ENCODE assay signal across 8 mouse cellular contexts in genomic region chr4:148935211-148935610, GRCm38 (mm10).
DNase-seq lines count a peak whose midpoint lies in the region; ATAC-seq and TF ChIP-seq lines count a peak whose summit lies in the region.

No protein-coding gene starts in this region.

- no peak overlapping the region for H3K4me2 ChIP-seq in embryonic facial prominence, embryonic 14.5 days (ENCODE audit: low read depth, low read length)

- peak; percentile 19; the same call in 1 of the 2 replicates for ATAC-seq in embryonic facial prominence, embryonic 14.5 days (ENCODE audit: low read depth)
- no peak for ATAC-seq in granulocyte monocyte progenitor cell, adult 5-6 weeks (replicated peaks; ENCODE audit: poor library complexity, severe bottlenecking)

- no peak for TF ChIP-seq POLR2A in thymus, adult 2 months (IDR thresholded peaks at IDR 0.05; ENCODE audit: control insufficient read depth, extremely low read depth, insufficient read depth, low read length, poor library complexity)

- no peak overlapping the region for H3K9ac ChIP-seq in embryonic facial prominence, embryonic 14.5 days (ENCODE audit: low read depth, low read length)

- 46% methylated on average over 13 of the region's 13 CpGs for WGBS in embryonic facial prominence, embryonic 14.5 days
- WGBS in hindbrain, embryonic 10.5 days, result 52% methylated on average over 13 of the region's 13 CpGs
- WGBS in thymus, adult 2 months, result 92% methylated on average over 13 of the region's 13 CpGs

- H3K9me3 ChIP-seq in embryonic facial prominence, embryonic 14.5 days (ENCODE audit: control insufficient read depth, low read length), result no peaks in the 10 kb centered on the region
- H3K9me3 ChIP-seq in hindbrain, embryonic 10.5 days, result no peaks in the 10 kb centered on the region

- no peak overlapping the region for H3K27ac ChIP-seq in embryonic facial prominence, embryonic 14.5 days (replicated peaks; ENCODE audit: low read depth, low read length)
- peak overlapping the region; percentile 72 for H3K27ac ChIP-seq in hindbrain, embryonic 10.5 days
- no peak overlapping the region for H3K27ac ChIP-seq in thymus, adult 2 months (ENCODE audit: control insufficient read depth, insufficient read depth, low read length)

- DNase-seq in MN1 (ENCODE audit: low spot score) (peak; percentile 90), liver (peak; percentile 26)
- peak; percentile 38 for DNase-seq in embryonic facial prominence, embryonic 14.5 days (ENCODE audit: low spot score)
- peak; percentile 47 for DNase-seq in hindbrain, embryonic 10.5 days (ENCODE audit: low spot score)
- DNase-seq in retina, postnatal 1 day, result peak; percentile 66
- DNase-seq in left cerebral cortex, adult 18-20 months (ENCODE audit: low spot score in 2 of 2), result no peak
- DNase-seq in thymus, adult 2 months, result no peak

- peaks cover 13% of the 10 kb centered on the region for H3K27me3 ChIP-seq in embryonic facial prominence, embryonic 14.5 days (replicated peaks; ENCODE audit: control insufficient read depth, insufficient read depth, low read length)
- H3K27me3 ChIP-seq in hindbrain, embryonic 10.5 days (ENCODE audit: insufficient read depth, poor library complexity, severe bottlenecking), result peaks cover 93% of the 10 kb centered on the region
- H3K27me3 ChIP-seq in thymus, adult 2 months (ENCODE audit: control insufficient read depth, insufficient read depth, low read length), result no peaks in the 10 kb centered on the region

- no peak for TF ChIP-seq CTCF in thymus, adult 2 months (IDR thresholded peaks at IDR 0.05; ENCODE audit: borderline replicate concordance, control insufficient read depth, extremely low read depth, insufficient read depth, low read length, poor library complexity)

- no peaks in the 10 kb centered on the region for H3K36me3 ChIP-seq in embryonic facial prominence, embryonic 14.5 days (ENCODE audit: control insufficient read depth, insufficient read depth, low read length)
- H3K36me3 ChIP-seq in hindbrain, embryonic 10.5 days, result peaks cover 88% of the 10 kb centered on the region
- no peaks in the 10 kb centered on the region for H3K36me3 ChIP-seq in thymus, adult 2 months (ENCODE audit: control insufficient read depth, insufficient read depth, low read length)

- no peak overlapping the region for H3K4me3 ChIP-seq in embryonic facial prominence, embryonic 14.5 days (ENCODE audit: low read depth, low read length)
- H3K4me3 ChIP-seq in hindbrain, embryonic 10.5 days, result no peak overlapping the region
- H3K4me3 ChIP-seq in thymus, adult 2 months (ENCODE audit: control insufficient read depth, insufficient read depth, low read length), result no peak overlapping the region

- H3K4me1 ChIP-seq in embryonic facial prominence, embryonic 14.5 days (ENCODE audit: control insufficient read depth, insufficient read depth, low read length), result peaks cover 10% of the 10 kb centered on the region; the same call in 1 of the 2 replicates
- peaks cover 74% of the 10 kb centered on the region for H3K4me1 ChIP-seq in hindbrain, embryonic 10.5 days (replicated peaks)
- no peaks in the 10 kb centered on the region for H3K4me1 ChIP-seq in thymus, adult 2 months (replicated peaks; ENCODE audit: control insufficient read depth, insufficient read depth, low read length)

Comparison
In these comparisons a context has a peak if more than half of its experiments do, and no peak if none do; other contexts are left out.
1. DNase-seq: peak in MN1 (single experiment), embryonic facial prominence, embryonic 14.5 days (single experiment), hindbrain, embryonic 10.5 days (single experiment), liver (single experiment) and retina, postnatal 1 day (single experiment); none in left cerebral cortex, adult 18-20 months (0 of 2) and thymus, adult 2 months (single experiment).